Mouse (Mus musculus): ENCODE measurements at regions not wholly inside any gene's neighbourhood (a gene's known extent, or its start where the extent isn't known, plus 50 kb on each side); places are given as distances from the start of the nearest gene placed in this dataset.

DNA sequence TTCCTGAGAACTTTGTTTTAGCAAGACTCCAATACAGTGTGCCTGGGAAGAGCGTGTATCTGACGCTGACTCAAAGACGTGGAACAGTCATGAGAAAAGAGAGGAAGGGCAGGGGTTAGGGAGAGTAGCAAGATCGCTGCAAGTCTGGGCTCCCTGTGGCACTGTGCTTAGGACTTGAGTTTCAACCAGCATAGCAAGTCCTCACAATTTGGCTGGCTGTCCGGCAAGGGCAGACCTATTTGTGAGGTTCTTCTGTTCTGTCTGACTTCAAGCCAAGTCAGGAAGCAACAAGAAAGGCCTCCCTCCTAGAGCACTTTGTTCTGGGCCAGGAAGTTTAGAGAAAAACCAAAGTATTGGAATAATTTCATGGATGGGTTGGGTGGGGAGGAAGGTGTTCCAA lies 216.0 kb upstream of the Ppargc1a start:
- no peaks in the 10 kb centered on the region for H3K27me3 ChIP-seq (ENCODE audit: control insufficient read depth, insufficient read depth, low read length)
- 83% methylated on average over 5 of the region's 5 CpGs for WGBS
- no peaks in the 10 kb centered on the region for H3K4me1 ChIP-seq (ENCODE audit: control insufficient read depth, insufficient read depth, insufficient read length)
- no peaks in the 10 kb centered on the region for H3K36me3 ChIP-seq (ENCODE audit: control insufficient read depth, insufficient read depth, low read length)
- no peak overlapping the region for H3K4me3 ChIP-seq (ENCODE audit: extremely low read depth, insufficient read depth, insufficient read length)
- no peak for DNase-seq (ENCODE audit: low read depth in 1 of 2, low spot score in 2 of 2)
- TF ChIP-seq CTCF (IDR thresholded peaks at IDR 0.05; ENCODE audit: extremely low read depth, insufficient read depth, insufficient read length, insufficient replicate concordance), result no peak
- TF ChIP-seq POLR2A (IDR thresholded peaks at IDR 0.05; ENCODE audit: low read depth, low read length), result no peak
- no peak overlapping the region for H3K27ac ChIP-seq (ENCODE audit: insufficient read depth, low read length)

GRCm38 (mm10) chr5:51783099-51783498 lies 215.6 kb upstream of the Ppargc1a start:
- DNase-seq (ENCODE audit: low read depth in 1 of 2, low spot score in 2 of 2), result no peak
- WGBS, result 90% methylated on average over 9 of the region's 9 CpGs
- Histone ChIP-seq H3K4me1 (ENCODE audit: control insufficient read depth, insufficient read depth, insufficient read length) (no peaks in the 10 kb centered on the region), H3K4me3 (ENCODE audit: extremely low read depth, insufficient read depth, insufficient read length) (no peak overlapping the region), H3K27ac (ENCODE audit: insufficient read depth, low read length) (no peak overlapping the region), H3K36me3 (ENCODE audit: control insufficient read depth, insufficient read depth, low read length) (no peaks in the 10 kb centered on the region), H3K27me3 (ENCODE audit: control insufficient read depth, insufficient read depth, low read length) (no peaks in the 10 kb centered on the region)
- no peak for TF ChIP-seq CTCF (IDR thresholded peaks at IDR 0.05; ENCODE audit: extremely low read depth, insufficient read depth, insufficient read length, insufficient replicate concordance)
- TF ChIP-seq POLR2A (IDR thresholded peaks at IDR 0.05; ENCODE audit: low read depth, low read length), result no peak

GRCm38 (mm10) chr5:51775502-51776145 lies 208.1 kb upstream of the Ppargc1a start:
- Histone ChIP-seq H3K36me3 (ENCODE audit: control insufficient read depth, insufficient read depth, low read length) (no peaks in the 10 kb centered on the region), H3K27me3 (ENCODE audit: control insufficient read depth, insufficient read depth, low read length) (no peaks in the 10 kb centered on the region), H3K4me1 (ENCODE audit: control insufficient read depth, insufficient read depth, insufficient read length) (no peaks in the 10 kb centered on the region), H3K4me3 (ENCODE audit: extremely low read depth, insufficient read depth, insufficient read length) (no peak overlapping the region), H3K27ac (ENCODE audit: insufficient read depth, low read length) (no peak overlapping the region)
- 94% methylated on average over 9 of the region's 9 CpGs for WGBS
- no peak for DNase-seq (ENCODE audit: low read depth in 1 of 2, low spot score in 2 of 2)
- TF ChIP-seq POLR2A (IDR thresholded peaks at IDR 0.05; ENCODE audit: low read depth, low read length), result no peak
- no peak for TF ChIP-seq CTCF (IDR thresholded peaks at IDR 0.05; ENCODE audit: extremely low read depth, insufficient read depth, insufficient read length, insufficient replicate concordance)

- no peak overlapping the region for H3K4me3 ChIP-seq (ENCODE audit: extremely low read depth, insufficient read depth, insufficient read length)
- 83% methylated on average over 2 of the region's 2 CpGs for WGBS
- no peaks in the 10 kb centered on the region for H3K27me3 ChIP-seq (ENCODE audit: control insufficient read depth, insufficient read depth, low read length)
- DNase-seq (ENCODE audit: low read depth in 1 of 2, low spot score in 2 of 2), result no peak
- H3K36me3 ChIP-seq (ENCODE audit: control insufficient read depth, insufficient read depth, low read length), result no peaks in the 10 kb centered on the region
- no peaks in the 10 kb centered on the region for H3K4me1 ChIP-seq (ENCODE audit: control insufficient read depth, insufficient read depth, insufficient read length)
- TF ChIP-seq POLR2A (IDR thresholded peaks at IDR 0.05; ENCODE audit: low read depth, low read length), result no peak
- no peak for TF ChIP-seq CTCF (IDR thresholded peaks at IDR 0.05; ENCODE audit: extremely low read depth, insufficient read depth, insufficient read length, insufficient replicate concordance)
- H3K27ac ChIP-seq (ENCODE audit: insufficient read depth, low read length), result no peak overlapping the region
Measured at GRCm38 (mm10) chr5:51771655-51772054, 204.1 kb upstream of the Ppargc1a start.

DNA sequence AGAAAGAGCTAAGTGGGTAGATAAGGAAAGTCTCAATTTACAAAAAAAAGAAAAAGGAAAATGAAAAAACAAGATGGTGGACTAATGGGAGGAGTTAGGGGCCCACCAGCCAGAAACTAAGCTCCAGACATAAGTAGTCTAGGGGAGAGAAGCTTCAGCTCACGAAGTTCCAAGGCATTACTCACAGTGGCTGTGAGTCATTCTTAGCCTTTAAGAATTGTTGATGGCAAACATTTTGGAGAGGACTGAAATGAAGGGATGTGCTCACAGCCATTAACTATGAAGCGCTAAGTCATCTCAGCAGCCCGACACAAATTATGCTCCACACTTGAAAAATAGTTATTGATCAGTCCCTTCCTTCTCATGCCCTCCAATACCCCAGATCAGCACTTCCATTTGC lies 198.6 kb upstream of the Ppargc1a start:
- no peak overlapping the region for H3K4me3 ChIP-seq (ENCODE audit: extremely low read depth, insufficient read depth, insufficient read length)
- no peak overlapping the region for H3K27ac ChIP-seq (ENCODE audit: insufficient read depth, low read length)
- no peaks in the 10 kb centered on the region for H3K36me3 ChIP-seq (ENCODE audit: control insufficient read depth, insufficient read depth, low read length)
- H3K27me3 ChIP-seq (ENCODE audit: control insufficient read depth, insufficient read depth, low read length), result no peaks in the 10 kb centered on the region
- H3K4me1 ChIP-seq (ENCODE audit: control insufficient read depth, insufficient read depth, insufficient read length), result no peaks in the 10 kb centered on the region
- WGBS, result 82% methylated on average over 3 of the region's 3 CpGs
- TF ChIP-seq POLR2A (IDR thresholded peaks at IDR 0.05; ENCODE audit: low read depth, low read length), result no peak
- no peak for TF ChIP-seq CTCF (IDR thresholded peaks at IDR 0.05; ENCODE audit: extremely low read depth, insufficient read depth, insufficient read length, insufficient replicate concordance)
- DNase-seq (ENCODE audit: low read depth in 1 of 2, low spot score in 2 of 2), result no peak

- Histone ChIP-seq H3K27ac (ENCODE audit: insufficient read depth, low read length) (no peak overlapping the region), H3K4me1 (ENCODE audit: control insufficient read depth, insufficient read depth, insufficient read length) (no peaks in the 10 kb centered on the region), H3K4me3 (ENCODE audit: extremely low read depth, insufficient read depth, insufficient read length) (no peak overlapping the region), H3K27me3 (ENCODE audit: control insufficient read depth, insufficient read depth, low read length) (no peaks in the 10 kb centered on the region), H3K36me3 (ENCODE audit: control insufficient read depth, insufficient read depth, low read length) (no peaks in the 10 kb centered on the region)
- 89% methylated on average over 7 of the region's 7 CpGs for WGBS
- DNase-seq (ENCODE audit: low read depth in 1 of 2, low spot score in 2 of 2), result no peak
- TF ChIP-seq POLR2A (IDR thresholded peaks at IDR 0.05; ENCODE audit: low read depth, low read length) (no peak), CTCF (IDR thresholded peaks at IDR 0.05; ENCODE audit: extremely low read depth, insufficient read depth, insufficient read length, insufficient replicate concordance) (no peak)
Measured at GRCm38 (mm10) chr5:51764416-51764815, 196.9 kb upstream of the Ppargc1a start.

- no peak for DNase-seq (ENCODE audit: low read depth in 1 of 2, low spot score in 2 of 2)
- Histone ChIP-seq H3K27me3 (ENCODE audit: control insufficient read depth, insufficient read depth, low read length) (no peaks in the 10 kb centered on the region), H3K4me1 (ENCODE audit: control insufficient read depth, insufficient read depth, insufficient read length) (no peaks in the 10 kb centered on the region), H3K36me3 (ENCODE audit: control insufficient read depth, insufficient read depth, low read length) (no peaks in the 10 kb centered on the region), H3K27ac (ENCODE audit: insufficient read depth, low read length) (no peak overlapping the region), H3K4me3 (ENCODE audit: extremely low read depth, insufficient read depth, insufficient read length) (no peak overlapping the region)
- WGBS, result 89% methylated on average over 7 of the region's 7 CpGs
- TF ChIP-seq POLR2A (IDR thresholded peaks at IDR 0.05; ENCODE audit: low read depth, low read length), result no peak
- no peak for TF ChIP-seq CTCF (IDR thresholded peaks at IDR 0.05; ENCODE audit: extremely low read depth, insufficient read depth, insufficient read length, insufficient replicate concordance)
Measured at GRCm38 (mm10) chr5:51763599-51763998, 196.1 kb upstream of the Ppargc1a start.
